Mouse (Mus musculus) cerebellum, adult 9-11 months (tissue): ENCODE measurements around the gene Wnt3a.

Experiments
- DNase-seq: peaks from one replicate; pipeline ENCODE4 v3.0.0; 2022

Gene Wnt3a

GRCm38 (mm10) chr11:59290702-59291303, at the start of gene Wnt3a:
TSS of gene Wnt3a (minus strand) at chr11:59290752.
- DNase-seq = no peak

GRCm38 (mm10) chr11:59338736-59339120, 48.2 kb upstream of the Wnt3a start:
- no peak for DNase-seq

GRCm38 (mm10) chr11:59337955-59338735, 47.6 kb upstream of the Wnt3a start:
- DNase-seq = peak; percentile 11

- no peak for DNase-seq
Observed at GRCm38 (mm10) chr11:59336381-59336780, 45.8 kb upstream of the Wnt3a start.

- no peak for DNase-seq
Observed at GRCm38 (mm10) chr11:59335942-59336341, 45.4 kb upstream of the Wnt3a start.

GRCm38 (mm10) chr11:59335150-59335549, 44.6 kb upstream of the Wnt3a start:
- DNase-seq = no peak

- no peak for DNase-seq
Observed at GRCm38 (mm10) chr11:59332938-59333337, 42.4 kb upstream of the Wnt3a start.

- no peak for DNase-seq
Observed at GRCm38 (mm10) chr11:59331167-59331869, 40.8 kb upstream of the Wnt3a start.

GRCm38 (mm10) chr11:59330560-59330959, 40.0 kb upstream of the Wnt3a start:
- DNase-seq = peak; percentile 41

GRCm38 (mm10) chr11:59329616-59330015, 39.1 kb upstream of the Wnt3a start:
- no peak for DNase-seq

GRCm38 (mm10) chr11:59327625-59328024, 37.1 kb upstream of the Wnt3a start:
- no peak for DNase-seq

GRCm38 (mm10) chr11:59324777-59325176, 34.2 kb upstream of the Wnt3a start:
- no peak for DNase-seq

GRCm38 (mm10) chr11:59322988-59323387, 32.4 kb upstream of the Wnt3a start:
- no peak for DNase-seq

- DNase-seq = no peak
Observed at GRCm38 (mm10) chr11:59316517-59316916, 26.0 kb upstream of the Wnt3a start.

- DNase-seq = peak; percentile 20
Observed at GRCm38 (mm10) chr11:59313944-59314343, 23.4 kb upstream of the Wnt3a start.

- DNase-seq = no peak
Observed at GRCm38 (mm10) chr11:59313029-59313811, 22.7 kb upstream of the Wnt3a start.

- DNase-seq = no peak
Observed at GRCm38 (mm10) chr11:59312501-59312900, 21.9 kb upstream of the Wnt3a start.

- no peak for DNase-seq
Observed at GRCm38 (mm10) chr11:59312060-59312459, 21.5 kb upstream of the Wnt3a start.

- DNase-seq = no peak
Observed at GRCm38 (mm10) chr11:59309976-59310375, 19.4 kb upstream of the Wnt3a start.

GRCm38 (mm10) chr11:59309106-59309805, 18.7 kb upstream of the Wnt3a start:
- no peak for DNase-seq

GRCm38 (mm10) chr11:59308625-59309024, 18.1 kb upstream of the Wnt3a start:
- DNase-seq = no peak

- no peak for DNase-seq
Observed at GRCm38 (mm10) chr11:59308164-59308542, 17.6 kb upstream of the Wnt3a start.
